Mouse (Mus musculus) liver, adult 2 months (tissue): ENCODE data around the gene Defb45. TPM values are rescaled to one million over a fixed set of nuclear protein-coding genes. Genes with fewer than 3 reads are reported as not detected.

Source experiments
- DNase-seq: peaks from one replicate; pipeline ENCODE4 v3.0.0-alpha.2; 2011; ENCODE audit warnings: low read depth, low spot score; ENCODE audit errors: extremely low read depth
- H3K27ac ChIP-seq: fragments of 200-500 bp; replicated peaks from 2 replicates; pipeline ENCODE4 v1.5.1; 2012; ENCODE audit warnings: low read depth, mild to moderate bottlenecking, control low read depth, inconsistent platforms, low read length; ENCODE audit not compliant: insufficient read depth
- H3K27me3 ChIP-seq: fragments of 200-500 bp; 2 replicates; pipeline ENCODE4 v1.6.1; 2012; ENCODE audit warnings: mild to moderate bottlenecking, moderate library complexity, low read length, inconsistent platforms; ENCODE audit not compliant: control insufficient read depth, insufficient read depth
- H3K36me3 ChIP-seq: fragments of 200-500 bp; 2 replicates; pipeline ENCODE4 v1.6.1; 2012; ENCODE audit warnings: low read length, inconsistent platforms; ENCODE audit not compliant: control insufficient read depth, insufficient read depth
- H3K4me1 ChIP-seq: fragments of 200-500 bp; 2 replicates; pipeline ENCODE4 v1.6.1; 2011; ENCODE audit warnings: low read length; ENCODE audit not compliant: control insufficient read depth, insufficient read depth
- H3K4me3 ChIP-seq: fragments of 200-500 bp; 2 replicates; pipeline ENCODE4 v1.5.1; 2011; ENCODE audit warnings: low read depth, mild to moderate bottlenecking, control low read depth, low read length, moderate library complexity; ENCODE audit not compliant: insufficient read depth
- H3K79me2 ChIP-seq: fragments of 200-500 bp; 2 replicates; pipeline ENCODE4 v1.6.1; 2012; ENCODE audit warnings: inconsistent platforms, mild to moderate bottlenecking, low read length, moderate library complexity; ENCODE audit not compliant: control insufficient read depth, insufficient read depth
- H3K9ac ChIP-seq: fragments of 200-500 bp; 2 replicates; pipeline ENCODE4 v1.6.1; 2012; ENCODE audit warnings: low read depth, mild to moderate bottlenecking, control low read depth, inconsistent platforms, low read length
- CTCF ChIP-seq: fragments of 200-500 bp; IDR thresholded peaks from 2 replicates; pipeline ENCODE4 v1.5.1; 2011; ENCODE audit warnings: low read depth, low read length, control low read depth
- POLR2A ChIP-seq: fragments of 200-500 bp; IDR thresholded peaks from 2 replicates; pipeline ENCODE4 v1.6.1; 2011; ENCODE audit warnings: low read length, control low read depth; ENCODE audit not compliant: insufficient read depth; ENCODE audit errors: extremely low read depth
- WGBS: fragments of 180-500 bp; shearing (Covaris S2); methylation state at CpG from one replicate; pipeline ENCODE4 v1.1.7; 2018; 5-methylcytosine and 5-hydroxymethylcytosine counted together
- polyA plus RNA-seq: library from polyadenylated mRNA; depleted of rRNA; stranded (reverse); fragments of >200 nt; gene quantifications from 2 replicates; pipeline ENCODE4 v1.2.3, GENCODE M21; 2012
- total RNA-seq: library from RNA; depleted of rRNA; stranded (reverse); fragments of >200 nt; gene quantifications from 2 replicates; pipeline ENCODE4 v1.2.3, GENCODE M21; 2014

Gene Defb45
- total and polyA plus RNA-seq, 2 experiments: not detected

DNA sequence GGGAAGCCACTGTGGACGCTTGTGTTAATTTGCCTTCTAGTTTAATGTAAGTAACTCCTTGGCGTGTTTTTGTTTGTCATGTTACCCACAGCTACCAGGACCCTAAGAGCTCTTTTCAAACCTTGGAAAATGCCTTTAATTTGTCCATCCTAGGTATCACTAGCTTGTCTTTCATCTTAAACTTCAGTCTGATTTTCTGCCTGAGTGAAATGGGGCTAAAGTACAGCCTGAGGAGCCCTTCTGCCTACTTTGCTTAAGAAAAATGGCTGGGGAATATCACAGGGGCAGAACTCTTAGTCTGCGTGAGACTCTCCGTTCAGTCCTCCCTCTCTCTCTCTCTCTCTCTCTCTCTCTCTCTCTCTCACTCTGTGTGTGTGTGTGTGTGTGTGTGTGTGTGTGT, 29.3 kb downstream of the Defb45 start:
- no peak overlapping the region for H3K4me3 ChIP-seq
- H3K27me3 ChIP-seq: no peaks in the 10 kb centered on the region
- DNase-seq: no peak
- no peak overlapping the region for H3K27ac ChIP-seq
- no peaks in the 10 kb centered on the region for H3K4me1 ChIP-seq
- H3K79me2 ChIP-seq: no peaks in the 10 kb centered on the region
- no peaks in the 10 kb centered on the region for H3K36me3 ChIP-seq
- H3K9ac ChIP-seq: no peak overlapping the region
- no peak for TF ChIP-seq POLR2A
- no peak for TF ChIP-seq CTCF
- WGBS: 77% methylated on average over 4 of the region's 4 CpGs

GRCm38 (mm10) chr2:152569038-152569437, 30.2 kb downstream of the Defb45 start, which contains the start of gene Gm17416:
Gene Gm17416 (plus strand): TSS chr2:152569338.
- no peak for DNase-seq
- Histone ChIP-seq H3K4me1 (no peaks in the 10 kb centered on the region), H3K27ac (no peak within 1 kb of the TSS), H3K4me3 (no peak within 1 kb of the TSS), H3K9ac (no peak within 1 kb of the TSS), H3K36me3 (no peaks in the 10 kb centered on the region), H3K79me2 (no peaks in the 10 kb centered on the region), H3K27me3 (no peaks in the 10 kb centered on the region)
- TF ChIP-seq POLR2A (no peak), CTCF (no peak)
- WGBS: 89% methylated on average over 5 of the region's 5 CpGs

DNA sequence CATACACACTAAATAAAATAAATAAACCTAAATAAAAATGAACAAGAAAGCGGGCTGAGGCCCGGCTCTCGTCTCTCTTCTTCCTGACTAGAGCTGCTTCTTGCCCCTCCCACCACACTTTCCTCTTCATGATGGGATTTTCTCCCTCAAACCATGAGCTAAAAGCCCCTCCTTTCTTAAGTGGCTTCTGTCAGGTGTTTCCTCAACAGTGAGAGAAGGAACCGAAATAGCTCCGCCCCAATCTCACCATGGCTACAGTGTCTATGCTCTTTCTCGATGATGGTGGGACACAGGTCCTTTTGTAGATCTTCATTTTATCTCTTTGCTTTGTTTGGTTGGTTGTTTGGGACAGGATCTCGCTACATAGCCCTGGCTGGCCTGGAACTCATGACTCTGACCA, 42.5 kb downstream of the Defb45 start:
- H3K4me3 ChIP-seq: no peak overlapping the region
- no peak overlapping the region for H3K27ac ChIP-seq
- H3K9ac ChIP-seq: no peak overlapping the region
- no peaks in the 10 kb centered on the region for H3K4me1 ChIP-seq
- no peak for TF ChIP-seq CTCF
- no peak for TF ChIP-seq POLR2A
- H3K79me2 ChIP-seq: no peaks in the 10 kb centered on the region
- no peaks in the 10 kb centered on the region for H3K27me3 ChIP-seq
- WGBS: 90% methylated on average over 7 of the region's 7 CpGs
- DNase-seq: no peak
- no peaks in the 10 kb centered on the region for H3K36me3 ChIP-seq

DNA sequence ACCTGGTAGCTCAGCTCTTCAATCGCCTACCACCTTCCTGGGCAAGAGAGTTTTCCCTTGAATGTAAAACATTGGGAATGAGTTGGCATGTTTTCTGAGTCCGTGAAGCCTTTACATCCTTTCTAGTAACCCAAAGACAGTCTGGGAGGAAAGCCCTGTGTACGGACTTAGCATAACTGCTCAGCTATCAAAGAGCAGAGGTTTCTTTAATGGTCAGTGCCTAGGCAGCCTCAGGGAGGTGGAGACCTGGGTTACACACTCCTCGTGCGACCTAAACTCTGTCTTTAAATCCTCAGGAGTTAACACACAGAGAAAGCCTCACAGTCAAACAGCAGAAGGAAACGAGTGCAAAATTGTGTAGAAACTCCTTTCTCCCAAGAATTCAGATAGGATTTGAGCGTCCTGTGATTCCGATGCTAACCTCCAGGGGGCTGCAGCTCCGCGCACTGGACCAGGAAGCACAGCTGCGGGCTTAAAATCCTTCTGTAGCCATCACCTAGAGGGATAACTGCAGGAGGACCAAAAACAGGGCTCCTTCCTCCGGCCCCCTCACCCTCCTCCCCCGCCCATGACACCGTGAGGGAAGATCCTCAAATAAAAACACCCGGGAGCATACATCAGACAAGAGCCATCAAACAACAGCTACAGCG, 45.3 kb downstream of the Defb45 start:
- H3K27me3 ChIP-seq: no peaks in the 10 kb centered on the region
- peak; percentile 7 for DNase-seq
- 15% methylated on average over 16 of the region's 16 CpGs for WGBS

GRCm38 (mm10) chr2:152548124-152548523, 51.1 kb downstream of the Defb45 start:
- DNase-seq: peak; percentile 15
- Histone ChIP-seq H3K4me3 (no peak overlapping the region), H3K36me3 (no peaks in the 10 kb centered on the region), H3K9ac (no peak overlapping the region), H3K27me3 (no peaks in the 10 kb centered on the region), H3K27ac (peak overlapping the region; percentile 46), H3K4me1 (peaks cover 12% of the 10 kb centered on the region; the same call in 1 of the 2 replicates), H3K79me2 (no peaks in the 10 kb centered on the region)
- 26% methylated on average over 5 of the region's 5 CpGs for WGBS
- no peak for TF ChIP-seq CTCF
- TF ChIP-seq POLR2A: no peak

More for the DNA sequence above, 45.3 kb downstream of the Defb45 start:
- H3K4me1 ChIP-seq: no peaks in the 10 kb centered on the region
- H3K9ac ChIP-seq: no peak overlapping the region
- H3K79me2 ChIP-seq: no peaks in the 10 kb centered on the region
- H3K4me3 ChIP-seq: no peak overlapping the region
- H3K36me3 ChIP-seq: no peaks in the 10 kb centered on the region
- no peak for TF ChIP-seq POLR2A
- peak; percentile 87 for TF ChIP-seq CTCF
- H3K27ac ChIP-seq: no peak overlapping the region

DNA sequence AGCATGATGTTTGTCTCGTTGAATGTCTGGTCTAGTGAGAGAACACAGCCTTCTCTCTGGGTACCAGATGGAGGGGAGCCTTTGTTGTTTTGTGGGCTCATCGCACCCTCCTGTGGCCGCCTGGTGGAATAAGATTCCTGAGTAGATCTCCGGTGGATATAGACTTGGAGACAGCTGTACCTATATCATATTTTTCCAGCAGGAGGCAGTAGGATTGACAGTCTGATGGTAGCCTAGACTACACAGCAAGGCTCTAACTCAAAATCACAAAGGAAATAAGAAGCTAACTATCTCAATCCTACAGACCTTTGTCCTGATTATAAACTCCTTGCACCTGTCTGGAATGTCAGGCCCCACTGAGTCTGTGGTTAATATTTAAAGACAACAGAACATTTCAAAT, 54.5 kb downstream of the Defb45 start:
- no peaks in the 10 kb centered on the region for H3K79me2 ChIP-seq
- 28% methylated on average over 4 of the region's 4 CpGs for WGBS
- H3K27me3 ChIP-seq: no peaks in the 10 kb centered on the region
- H3K27ac ChIP-seq: no peak overlapping the region
- no peak for DNase-seq
- H3K9ac ChIP-seq: no peak overlapping the region
- H3K4me1 ChIP-seq: peaks cover 12% of the 10 kb centered on the region; the same call in 1 of the 2 replicates
- TF ChIP-seq POLR2A (no peak), CTCF (peak; percentile 39)
- H3K36me3 ChIP-seq: no peaks in the 10 kb centered on the region
- H3K4me3 ChIP-seq: no peak overlapping the region
